16 mouse cellular contexts compared by ENCODE assay signal in genomic region chr10:69262918-69263822, GRCm38 (mm10). TPM values are rescaled to one million over a fixed set of nuclear protein-coding genes. Genes with fewer than 3 reads are reported as not detected.
A peak's percentile ranks its signal among the peaks of the same experiment; 100 is the strongest.
DNase-seq lines count a peak whose midpoint lies in the region; ATAC-seq and TF ChIP-seq lines count a peak whose summit lies in the region.
"Had no signal": no experiment of that assay in that cellular context is flagged by ENCODE, and none has a peak within 500 bp of the region (broad histone marks: within the 10 kb centered on the region; RNA-seq: fewer than 3 reads in every experiment).

No protein-coding gene starts in this region.

- peak overlapping the region; percentile 69 for H3K27ac ChIP-seq in heart, embryonic 11.5 days (ENCODE audit: low read depth, low read length)
- H3K27ac ChIP-seq in lung, embryonic 16.5 days (ENCODE audit: low read length): 0 out of 2 replicates have a peak overlapping the region, but pooled peaks have one; percentile 4
- H3K27ac ChIP-seq in kidney, postnatal 0 days: peak overlapping the region; percentile 38; the same call in 1 of the 2 replicates
- H3K27ac ChIP-seq in forebrain, embryonic 16.5 days (ENCODE audit: low read length): no peak overlapping the region
- H3K27ac ChIP-seq: limb, embryonic 13.5 days had no signal

- WGBS in heart, embryonic 11.5 days (ENCODE audit: insufficient replicate concordance): 36% methylated on average over 14 of the region's 14 CpGs
- WGBS in lung, embryonic 16.5 days: 41% methylated on average over 14 of the region's 14 CpGs
- WGBS in lung, adult 2 months: 43% methylated on average over 14 of the region's 14 CpGs
- 44% methylated on average over 14 of the region's 14 CpGs for WGBS in kidney, postnatal 0 days
- WGBS in forebrain, embryonic 16.5 days: 77% methylated on average over 14 of the region's 14 CpGs

- intact Hi-C loops in heart, postnatal 14 days (cut with DNase I): loop anchor here (2.0 kb wide), 1 partner anchor 50 kb away; the partner anchor contains the start of gene A930033H14Rik

- H3K27me3 ChIP-seq in heart, embryonic 11.5 days (ENCODE audit: control insufficient read depth, insufficient read depth, low read length): no peaks in the 10 kb centered on the region
- H3K27me3 ChIP-seq in lung, embryonic 16.5 days (ENCODE audit: control insufficient read depth, insufficient read depth, low read depth, low read length): no peaks in the 10 kb centered on the region
- no peaks in the 10 kb centered on the region for H3K27me3 ChIP-seq in kidney, postnatal 0 days (ENCODE audit: insufficient read depth, low read length)
- H3K27me3 ChIP-seq in forebrain, embryonic 16.5 days (replicated peaks; ENCODE audit: control insufficient read depth, insufficient read depth, low read length): no peaks in the 10 kb centered on the region
- H3K27me3 ChIP-seq: limb, embryonic 13.5 days; megakaryocyte, embryonic 14.5 days had no signal

- no peak for DNase-seq in heart, postnatal 14 days
- DNase-seq in lung, adult 2 months: no peak
- peak; percentile 62 for DNase-seq in kidney, postnatal 0 days (ENCODE audit: low spot score)
- DNase-seq in yolk sac, embryonic 10.5 days (ENCODE audit: low spot score): peak; percentile 70
- no peak for DNase-seq in adrenal gland, postnatal 4 days (ENCODE audit: low spot score in 2 of 2)
- DNase-seq: cerebellum, postnatal 14 days; gastrocnemius, postnatal 36 days; thymus, postnatal 36 days had no signal

- no peak for ATAC-seq in heart, embryonic 11.5 days (replicated peaks; ENCODE audit: insufficient number of reproducible peaks, low FRiP score, low TSS enrichment)
- peak; percentile 53; the same call in 1 of the 2 replicates for ATAC-seq in lung, embryonic 16.5 days (ENCODE audit: low read depth)
- ATAC-seq in kidney, postnatal 0 days (replicated peaks; ENCODE audit: low FRiP score, low read depth): no peak
- no peak for ATAC-seq in forebrain, embryonic 16.5 days
- ATAC-seq: activated CD4-positive, CD25-positive, alpha-beta regulatory T cell, adult 4 months; inflammation-experienced regulatory T-cells, adult 6 months had no signal

- 0 out of 2 replicates have a peak overlapping the region, but pooled peaks have one; percentile 10 for H3K9ac ChIP-seq in heart, embryonic 11.5 days (ENCODE audit: low read depth, low read length)
- no peak overlapping the region for H3K9ac ChIP-seq in lung, embryonic 16.5 days (ENCODE audit: low read length)
- H3K9ac ChIP-seq in kidney, postnatal 0 days (ENCODE audit: low read depth, low read length): no peak overlapping the region
- no peak overlapping the region for H3K9ac ChIP-seq in forebrain, embryonic 16.5 days (replicated peaks; ENCODE audit: low read depth, low read length)
- H3K9ac ChIP-seq: limb, embryonic 13.5 days had no signal

- H3K9me3 ChIP-seq in heart, embryonic 11.5 days (replicated peaks; ENCODE audit: control insufficient read depth, low read length): no peaks in the 10 kb centered on the region
- H3K9me3 ChIP-seq in lung, embryonic 16.5 days (ENCODE audit: control insufficient read depth, low read length): no peaks in the 10 kb centered on the region
- H3K9me3 ChIP-seq in kidney, postnatal 0 days (replicated peaks; ENCODE audit: low read length): no peaks in the 10 kb centered on the region
- H3K9me3 ChIP-seq in forebrain, embryonic 16.5 days (ENCODE audit: control insufficient read depth, low read length): no peaks in the 10 kb centered on the region
- H3K9me3 ChIP-seq: limb, embryonic 13.5 days had no signal

- no peak for TF ChIP-seq CTCF in lung, adult 2 months (IDR thresholded peaks at IDR 0.05; ENCODE audit: insufficient read depth, low read length)
- TF ChIP-seq CTCF in kidney, postnatal 0 days (IDR thresholded peaks at IDR 0.05; ENCODE audit: low read depth): no peak

- H3K4me2 ChIP-seq in heart, embryonic 11.5 days: peak overlapping the region; percentile 52
- H3K4me2 ChIP-seq in lung, embryonic 16.5 days (ENCODE audit: low read depth, low read length): peak overlapping the region; percentile 16
- peak overlapping the region; percentile 35; the same call in 1 of the 2 replicates for H3K4me2 ChIP-seq in kidney, postnatal 0 days (ENCODE audit: low read length)
- H3K4me2 ChIP-seq in forebrain, embryonic 16.5 days (ENCODE audit: low read length): no peak overlapping the region
- H3K4me2 ChIP-seq: limb, embryonic 13.5 days had no signal

- no peak overlapping the region for H3K4me3 ChIP-seq in heart, embryonic 11.5 days (ENCODE audit: low read depth, low read length)
- H3K4me3 ChIP-seq in lung, embryonic 16.5 days (ENCODE audit: low read length): no peak overlapping the region
- H3K4me3 ChIP-seq in lung, adult 2 months (replicated peaks; ENCODE audit: extremely low read depth, low read depth, low read length): no peak overlapping the region
- no peak overlapping the region for H3K4me3 ChIP-seq in kidney, postnatal 0 days (replicated peaks; ENCODE audit: low read depth, low read length)
- no peak overlapping the region for H3K4me3 ChIP-seq in forebrain, embryonic 16.5 days (replicated peaks; ENCODE audit: low read length)
- H3K4me3 ChIP-seq: limb, embryonic 13.5 days; megakaryocyte, embryonic 14.5 days had no signal

- no peak for TF ChIP-seq POLR2A in lung, adult 2 months (IDR thresholded peaks at IDR 0.05; ENCODE audit: borderline replicate concordance, extremely low read depth, low read depth, low read length)

- H3K36me3 ChIP-seq in heart, embryonic 11.5 days (ENCODE audit: control insufficient read depth, insufficient read depth, low read length): peaks cover 3% of the 10 kb centered on the region; the same call in 1 of the 2 replicates
- H3K36me3 ChIP-seq in lung, embryonic 16.5 days (ENCODE audit: control insufficient read depth, insufficient read depth, low read length): peaks cover 4% of the 10 kb centered on the region; the same call in 1 of the 2 replicates
- no peaks in the 10 kb centered on the region for H3K36me3 ChIP-seq in kidney, postnatal 0 days (ENCODE audit: insufficient read depth, low read length)
- H3K36me3 ChIP-seq in forebrain, embryonic 16.5 days (ENCODE audit: control insufficient read depth, insufficient read depth): no peaks in the 10 kb centered on the region

- peaks cover 40% of the 10 kb centered on the region for H3K4me1 ChIP-seq in heart, embryonic 11.5 days (ENCODE audit: control insufficient read depth, insufficient read depth, low read length)
- peaks cover 12% of the 10 kb centered on the region; the same call in 1 of the 2 replicates for H3K4me1 ChIP-seq in lung, embryonic 16.5 days (replicated peaks; ENCODE audit: control insufficient read depth, insufficient read depth, low read length)
- H3K4me1 ChIP-seq in lung, adult 2 months (ENCODE audit: control insufficient read depth, insufficient read depth, low read length): no peaks in the 10 kb centered on the region; the same call in 1 of the 2 replicates
- H3K4me1 ChIP-seq in kidney, postnatal 0 days (replicated peaks; ENCODE audit: insufficient read depth, low read length): peaks cover 30% of the 10 kb centered on the region; the same call in 1 of the 2 replicates
- no peaks in the 10 kb centered on the region; the same call in 1 of the 2 replicates for H3K4me1 ChIP-seq in forebrain, embryonic 16.5 days (replicated peaks; ENCODE audit: control insufficient read depth, insufficient read depth, low read length)

RNA-seq across cellular contexts. Expression of gene A930033H14Rik, which starts 50.3 kb away (rescaled TPM):
- polyA plus RNA-seq in heart, embryonic 11.5 days (2014; fragmentation: Nextera tagmentation; extraction: Ambion mirVana): 1.8 and 2.4 TPM in 2 replicates
- 1 to 10 TPM; 2.4 to 2.8 TPM for total RNA-seq in heart, postnatal 14 days (2021)
- polyA plus RNA-seq in lung, embryonic 16.5 days (2015; fragmentation: Nextera tagmentation; extraction: Ambion mirVana): 1.2 and 1.5 TPM in 2 replicates
- polyA plus RNA-seq in lung, adult 2 months (2012; rRNA removed): 0.53 and 1.0 TPM in 2 replicates
- polyA plus RNA-seq in kidney, postnatal 0 days (2015; fragmentation: Nextera tagmentation; extraction: Ambion mirVana): 2.3 and 2.9 TPM in 2 replicates
- 1 to 10 TPM; 6.6 to 7.7 TPM for total RNA-seq in adrenal gland, postnatal 4 days (2021)
- 1.1 TPM in 2 replicates for polyA plus RNA-seq in forebrain, embryonic 16.5 days (2015; fragmentation: Nextera tagmentation; extraction: Ambion mirVana)
- total RNA-seq: MEL had no signal
- polyA plus RNA-seq: activated CD4-positive, CD25-positive, alpha-beta regulatory T cell, adult 4 months; inflammation-experienced regulatory T-cells, adult 6 months had no signal

Comparison
In these comparisons a context has a peak if more than half of its experiments do, and no peak if none do; other contexts are left out.
1. DNase-seq: peak in kidney, postnatal 0 days (single experiment) and yolk sac, embryonic 10.5 days (single experiment); none in heart, postnatal 14 days (0 of 2), lung, adult 2 months (single experiment) and adrenal gland, postnatal 4 days (0 of 2).